Mouse (Mus musculus): Measurements from ENCODE around the gene Gm28230. TPM values are rescaled to one million over a fixed set of nuclear protein-coding genes. Genes with fewer than 3 reads are reported as not detected.

Gene Gm28230
- total and polyA plus RNA-seq, 3 experiments = not detected

- Histone ChIP-seq H3K36me3 (ENCODE audit: control insufficient read depth in 1 of 2, insufficient read depth in 2 of 2, low read length in 2 of 2) (no peaks in the 10 kb centered on the region), H3K79me2 (ENCODE audit: control insufficient read depth, insufficient read depth, low read length, poor library complexity) (no peaks in the 10 kb centered on the region), H3K4me3 (ENCODE audit: control insufficient read depth in 1 of 2, insufficient read depth in 1 of 2, low read depth in 2 of 2, low read length in 2 of 2) (no peak overlapping the region), H3K4me1 (ENCODE audit: control insufficient read depth in 1 of 2, insufficient read depth in 2 of 2, low read length in 2 of 2) (no peaks in the 10 kb centered on the region), H3K27ac (ENCODE audit: control insufficient read depth, low read depth, low read length) (no peak overlapping the region), H3K9me3 (replicated peaks; ENCODE audit: insufficient read depth, low read length) (no peaks in the 10 kb centered on the region), H3K27me3 (ENCODE audit: control insufficient read depth in 1 of 2, insufficient read depth in 2 of 2, low read length in 2 of 2) (peaks cover 0 to 2% of the 10 kb centered on the region in 2 experiments; a peak in 2 of 4 replicates), H3K9ac (ENCODE audit: control insufficient read depth, low read depth, low read length, poor library complexity, severe bottlenecking) (no peak overlapping the region)
- DNase-seq (ENCODE audit: low read depth, low spot score) = no peak
- TF ChIP-seq USF2 (IDR thresholded peaks at IDR 0.05; ENCODE audit: borderline replicate concordance in 1 of 2, insufficient read depth in 1 of 2, low read depth in 1 of 2, low read length in 2 of 2) = no peak
- TF ChIP-seq GATA1 (IDR thresholded peaks at IDR 0.05; ENCODE audit: low read depth, low read length) = no peak
- TF ChIP-seq SMC3 (IDR thresholded peaks at IDR 0.05; ENCODE audit: low read depth, low read length) = no peak
- no peak for TF ChIP-seq ELF1 (IDR thresholded peaks at IDR 0.05; ENCODE audit: low read depth, low read length)
- TF ChIP-seq E2F4 (IDR thresholded peaks at IDR 0.05; ENCODE audit: borderline replicate concordance, low read depth, low read length) = no peak
- TF ChIP-seq MXI1 (IDR thresholded peaks at IDR 0.05; ENCODE audit: low read depth, low read length) = no peak
- TF ChIP-seq RAD21 (IDR thresholded peaks at IDR 0.05; ENCODE audit: low read depth, low read length) = no peak
- TF ChIP-seq TBP (IDR thresholded peaks at IDR 0.05; ENCODE audit: low read depth, low read length) = no peak
- no peak for TF ChIP-seq MYB (IDR thresholded peaks at IDR 0.05; ENCODE audit: low read depth, low read length)
- TF ChIP-seq MAZ (IDR thresholded peaks at IDR 0.05; ENCODE audit: low read depth, low read length) = no peak
- no peak for TF ChIP-seq POLR2AphosphoS5 (IDR thresholded peaks at IDR 0.05; ENCODE audit: borderline replicate concordance, low read depth, low read length)
- TF ChIP-seq KAT2A (conservative IDR thresholded peaks at IDR 0.05; ENCODE audit: low read depth, low read length) = no peak
- TF ChIP-seq NRF1 (IDR thresholded peaks at IDR 0.05; ENCODE audit: insufficient read depth, low read depth, low read length, poor library complexity, severe bottlenecking) = no peak
- no peak for TF ChIP-seq UBTF (IDR thresholded peaks at IDR 0.05; ENCODE audit: borderline replicate concordance, insufficient read depth, low read depth, low read length)
- TF ChIP-seq SIN3A (IDR thresholded peaks at IDR 0.05; ENCODE audit: low read length) = no peak
These were observed 4.5 kb downstream of the Gm28230 start for GRCm38 (mm10) chr2:74731055-74731454.

GRCm38 (mm10) chr2:74731799-74732512 is 5.4 kb downstream of the Gm28230 start:
- DNase-seq (ENCODE audit: low read depth, low spot score) = no peak
- no peak for TF ChIP-seq EP300 (IDR thresholded peaks at IDR 0.05; ENCODE audit: low read depth in 1 of 2, low read length in 2 of 2)
- TF ChIP-seq MAFK (IDR thresholded peaks at IDR 0.05; ENCODE audit: borderline replicate concordance, low read depth, low read length) = no peak
- no peak for TF ChIP-seq GATA1 (IDR thresholded peaks at IDR 0.05; ENCODE audit: low read depth, low read length)
- no peak for TF ChIP-seq MEF2A (IDR thresholded peaks at IDR 0.05; ENCODE audit: extremely low read depth, insufficient replicate concordance, low read depth, low read length, poor library complexity, severe bottlenecking)
- no peak for TF ChIP-seq ZNF384 (IDR thresholded peaks at IDR 0.05; ENCODE audit: low read depth, low read length)
- no peak for TF ChIP-seq MYC (IDR thresholded peaks at IDR 0.05; ENCODE audit: low read depth, low read length)
- no peak for TF ChIP-seq CHD1 (IDR thresholded peaks at IDR 0.05; ENCODE audit: low read depth, low read length)
- no peak for TF ChIP-seq POLR2AphosphoS2 (IDR thresholded peaks at IDR 0.05; ENCODE audit: low read length)
- H3K9ac ChIP-seq (ENCODE audit: control insufficient read depth, low read depth, low read length, poor library complexity, severe bottlenecking) = no peak overlapping the region
- no peak overlapping the region for H3K4me3 ChIP-seq (ENCODE audit: control insufficient read depth in 1 of 2, insufficient read depth in 1 of 2, low read depth in 2 of 2, low read length in 2 of 2)
- no peaks in the 10 kb centered on the region for H3K9me3 ChIP-seq (replicated peaks; ENCODE audit: insufficient read depth, low read length)
- H3K27ac ChIP-seq (ENCODE audit: control insufficient read depth, low read depth, low read length) = no peak overlapping the region
- no peaks in the 10 kb centered on the region for H3K79me2 ChIP-seq (ENCODE audit: control insufficient read depth, insufficient read depth, low read length, poor library complexity)
- H3K36me3 ChIP-seq (ENCODE audit: control insufficient read depth in 1 of 2, insufficient read depth in 2 of 2, low read length in 2 of 2) = no peaks in the 10 kb centered on the region
- peaks cover 0 to 2% of the 10 kb centered on the region in 2 experiments; a peak in 2 of 4 replicates for H3K27me3 ChIP-seq (ENCODE audit: control insufficient read depth in 1 of 2, insufficient read depth in 2 of 2, low read length in 2 of 2)
- no peaks in the 10 kb centered on the region for H3K4me1 ChIP-seq (ENCODE audit: control insufficient read depth in 1 of 2, insufficient read depth in 2 of 2, low read length in 2 of 2)
